Mouse (Mus musculus) liver, embryonic 14.5 days (tissue): ENCODE measurements around the gene Sec24a. TPM values are rescaled to one million over a fixed set of nuclear protein-coding genes. Genes with fewer than 3 reads are reported as not detected.
A peak's percentile ranks its signal among the peaks of the same experiment; 100 is the strongest.
"Not testable (repeated sequence)": the region's sequence is repeated elsewhere in the genome, so short reads cannot be mapped to it uniquely, and the experiment has no call there.

Experiments
- ATAC-seq: fragments of 200-750 bp; cut with Nextera tagmentation; 2 replicates; pipeline ENCODE4 v1.8.0; 2017; ENCODE audit warnings: moderate number of reproducible peaks, mild to moderate bottlenecking, moderate library complexity; ENCODE audit not compliant: insufficient read depth
- DNase-seq, 3 experiments: peaks; one replicate each; pipeline ENCODE4 v3.0.0-alpha.2; 2012 to 2013; ENCODE audit warnings: low read depth in 3 of 3, low spot score in 3 of 3
- H3K27ac ChIP-seq: fragments of 300-500 bp; sonication (generic); 2 replicates; pipeline ENCODE4 v1.5.1; 2014; ENCODE audit warnings: moderate library complexity, mild to moderate bottlenecking, control low read depth, inconsistent platforms
- H3K27me3 ChIP-seq: fragments of 300-500 bp; sonication (generic); 2 replicates; pipeline ENCODE4 v1.6.1; 2014; ENCODE audit warnings: mild to moderate bottlenecking, low read length, moderate library complexity; ENCODE audit not compliant: control insufficient read depth, insufficient read depth
- H3K36me3 ChIP-seq: fragments of 300-500 bp; sonication (generic); replicated peaks from 2 replicates; pipeline ENCODE4 v1.6.1; 2014; ENCODE audit warnings: low read depth; ENCODE audit not compliant: control insufficient read depth, insufficient read depth
- H3K4me1 ChIP-seq, 2 experiments: fragments of 200-500 bp in 1 of 2; fragments of 300-500 bp in 1 of 2; sonication (generic) in 1 of 2; replicated peaks; 2 replicates each; pipeline ENCODE4 v1.6.1; 2012 to 2014; ENCODE audit warnings: antibody characterized with exemption in 1 of 2, inconsistent platforms in 1 of 2, low read length in 1 of 2; ENCODE audit not compliant: control insufficient read depth in 2 of 2, insufficient read depth in 2 of 2
- H3K4me2 ChIP-seq: fragments of 300-500 bp; sonication (generic); 2 replicates; pipeline ENCODE4 v1.6.1; 2014; ENCODE audit warnings: low read depth, mild to moderate bottlenecking, control low read depth, moderate library complexity
- H3K4me3 ChIP-seq, 2 experiments: fragments of 200-500 bp in 1 of 2; fragments of 300-500 bp in 1 of 2; sonication (generic) in 1 of 2; 2 replicates each; pipeline ENCODE4 v1.5.1; 2012 to 2014; ENCODE audit warnings: low read depth in 2 of 2, low read length in 2 of 2, mild to moderate bottlenecking in 2 of 2, control low read depth in 1 of 2, inconsistent platforms in 1 of 2, moderate library complexity in 1 of 2; ENCODE audit not compliant: insufficient read depth in 1 of 2
- H3K9ac ChIP-seq: fragments of 300-500 bp; sonication (generic); replicated peaks from 2 replicates; pipeline ENCODE4 v1.6.1; 2014; ENCODE audit warnings: mild to moderate bottlenecking, control low read depth, moderate library complexity
- H3K9me3 ChIP-seq: fragments of 300-500 bp; sonication (generic); 2 replicates; pipeline ENCODE4 v1.6.1; 2016; ENCODE audit warnings: low read length, mixed read lengths; ENCODE audit not compliant: control insufficient read depth
- CTCF ChIP-seq: IDR thresholded peaks from 2 replicates; pipeline ENCODE4 v1.5.1; 2016; ENCODE audit warnings: antibody characterized with exemption, low read depth, control low read depth
- EP300 ChIP-seq: IDR thresholded peaks from 2 replicates; pipeline ENCODE4 v1.6.1; 2016; ENCODE audit warnings: antibody characterized with exemption, low read depth
- WGBS: fragments of 180-500 bp; shearing (Covaris S2); extraction: QIAGEN DNeasy Blood & Tissue Kit; methylation state at CpG from one replicate; pipeline ENCODE4 v1.1.7; 2014; ENCODE audit not compliant: insufficient replicate concordance; 5-methylcytosine and 5-hydroxymethylcytosine counted together
- polyA plus RNA-seq, 2 experiments: library from polyadenylated mRNA; depleted of rRNA in 1 of 2; stranded (reverse) in 1 of 2; unstranded in 1 of 2; fragments of >200 nt; fragmentation: Nextera tagmentation in 1 of 2; extraction: Ambion mirVana in 1 of 2; gene quantifications; 2 replicates each; pipeline versions ENCODE4 v1.2.1 to v1.2.3; 2012 to 2014

The Sec24a gene
- polyA plus RNA-seq, 2 experiments, result 3.7 to 6.2 TPM

DNA sequence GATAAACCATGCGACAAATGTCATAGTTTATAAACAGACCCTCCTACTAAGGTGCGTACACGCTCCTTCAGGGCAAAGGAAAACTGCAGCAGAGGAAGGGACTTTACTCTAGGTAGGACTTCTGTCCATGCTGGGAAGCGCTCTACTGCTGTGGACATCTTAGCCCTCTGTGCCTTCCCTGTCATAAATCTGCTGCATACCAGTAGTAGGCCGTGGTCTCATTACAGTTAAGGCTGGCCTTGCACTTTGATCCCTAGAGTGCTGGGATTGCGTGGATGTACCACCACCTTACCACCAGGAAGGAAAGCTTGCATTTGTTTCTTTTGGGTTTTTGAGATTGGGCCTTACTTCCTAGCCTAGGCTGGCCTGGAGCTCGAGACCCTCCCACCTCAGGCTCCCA, 27.2 kb upstream of the Sec24a start:
- Histone ChIP-seq H3K4me1 (no peaks in the 10 kb centered on the region), H3K27me3 (no peaks in the 10 kb centered on the region), H3K9me3 (no peaks in the 10 kb centered on the region), H3K4me3 (no peak overlapping the region), H3K9ac (no peak overlapping the region), H3K36me3 (peaks cover 13% of the 10 kb centered on the region), H3K27ac (no peak overlapping the region), H3K4me2 (no peak overlapping the region)
- DNase-seq, result no peak
- no peak for TF ChIP-seq EP300
- no peak for TF ChIP-seq CTCF
- 88% methylated on average over 7 of the region's 7 CpGs for WGBS
- no peak for ATAC-seq

- not testable (repeated sequence) for H3K27ac ChIP-seq, H3K9ac ChIP-seq, H3K27me3 ChIP-seq, H3K9me3 ChIP-seq, H3K4me3 ChIP-seq, H3K4me1 ChIP-seq, ATAC-seq, H3K4me2 ChIP-seq, DNase-seq
- peak; percentile 37; the same call in 1 of the 2 replicates for TF ChIP-seq CTCF
- H3K36me3 ChIP-seq, result peaks cover 15% of the 10 kb centered on the region
- 78% methylated on average over 4 of the region's 4 CpGs for WGBS
Measured at GRCm38 (mm10) chr11:51789735-51790134, 26.3 kb upstream of the Sec24a start.

DNA sequence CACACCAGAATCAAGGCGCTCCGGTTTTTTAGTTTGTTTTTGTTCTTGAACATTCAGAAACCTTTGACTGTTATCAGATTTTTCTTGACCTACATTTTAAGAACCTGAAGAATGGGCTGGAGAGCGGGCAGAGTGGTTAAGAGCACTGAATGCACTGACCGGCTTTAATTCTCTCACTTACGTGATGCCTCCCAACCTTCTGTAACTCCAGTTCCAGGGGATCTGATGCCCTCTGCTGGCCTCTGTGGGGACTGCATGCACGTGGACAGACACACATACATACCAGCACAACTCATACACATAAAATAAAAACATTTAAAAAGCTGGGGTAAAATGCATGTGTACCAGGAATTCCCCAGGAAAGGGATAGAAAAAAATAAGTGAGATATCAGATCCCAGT, 22.5 kb upstream of the Sec24a start:
- WGBS, result 80% methylated on average over 6 of the region's 6 CpGs
- peaks cover 34% of the 10 kb centered on the region for H3K36me3 ChIP-seq

GRCm38 (mm10) chr11:51782721-51783120, 19.3 kb upstream of the Sec24a start:
- Histone ChIP-seq H3K27me3 (no peaks in the 10 kb centered on the region), H3K9me3 (no peaks in the 10 kb centered on the region), H3K36me3 (peaks cover 42% of the 10 kb centered on the region), H3K4me1 (no peaks in the 10 kb centered on the region), H3K27ac (no peak overlapping the region), H3K4me3 (no peak overlapping the region), H3K9ac (no peak overlapping the region), H3K4me2 (no peak overlapping the region)
- no peak for ATAC-seq
- no peak for DNase-seq
- 75% methylated on average over 6 of the region's 6 CpGs for WGBS
- TF ChIP-seq CTCF, result no peak
- no peak for TF ChIP-seq EP300

More for the DNA sequence above, 22.5 kb upstream of the Sec24a start:
- TF ChIP-seq EP300 (no peak), CTCF (peak; percentile 90)
- H3K4me2 ChIP-seq, result no peak overlapping the region
- ATAC-seq, result no peak
- H3K4me1 ChIP-seq, result no peaks in the 10 kb centered on the region
- no peak overlapping the region for H3K4me3 ChIP-seq
- H3K9me3 ChIP-seq, result no peaks in the 10 kb centered on the region
- peak in 1 of 3 experiments; percentile 27 for DNase-seq
- H3K27ac ChIP-seq, result no peak overlapping the region
- no peak overlapping the region for H3K9ac ChIP-seq
- H3K27me3 ChIP-seq, result no peaks in the 10 kb centered on the region

DNA sequence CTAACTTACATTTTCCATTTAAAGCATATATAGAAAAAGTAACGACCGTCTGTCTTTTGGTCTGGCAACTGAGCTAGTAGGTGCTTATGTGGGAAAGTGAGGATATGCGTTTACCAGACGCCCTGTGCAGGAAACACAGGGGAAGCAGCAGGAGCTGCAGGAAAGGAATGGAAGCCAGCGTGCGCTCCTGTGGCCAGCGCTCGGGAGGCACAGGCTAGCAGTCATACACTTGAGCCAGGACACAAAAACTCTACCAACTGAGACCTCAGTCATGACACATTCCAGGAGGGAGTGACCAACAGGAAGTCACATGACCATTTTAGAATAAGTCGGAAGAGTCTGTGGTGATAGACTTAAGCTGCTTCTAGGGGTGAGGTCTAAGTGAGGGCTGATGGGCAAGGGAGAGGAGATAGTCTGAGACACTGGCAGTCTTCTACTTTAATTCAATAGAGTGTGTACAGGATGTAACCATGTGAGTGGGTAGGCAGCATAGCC, 17.4 kb upstream of the Sec24a start:
- no peak overlapping the region for H3K27ac ChIP-seq
- no peaks in the 10 kb centered on the region for H3K9me3 ChIP-seq
- peaks cover 36% of the 10 kb centered on the region for H3K36me3 ChIP-seq
- no peak for ATAC-seq
- H3K4me2 ChIP-seq, result no peak overlapping the region
- no peaks in the 10 kb centered on the region for H3K27me3 ChIP-seq
- DNase-seq, result no peak
- H3K4me1 ChIP-seq, result peaks cover 2% of the 10 kb centered on the region in 2 experiments
- WGBS, result 76% methylated on average over 9 of the region's 9 CpGs
- H3K9ac ChIP-seq, result no peak overlapping the region
- no peak overlapping the region for H3K4me3 ChIP-seq
- TF ChIP-seq CTCF, result no peak
- no peak for TF ChIP-seq EP300
